ENCODE assay signal across 28 mouse cellular contexts in genomic region chr2:172395961-172396360, GRCm38 (mm10). TPM values are rescaled to one million over a fixed set of nuclear protein-coding genes. Genes with fewer than 3 reads are reported as not detected.
DNase-seq lines count a peak whose midpoint lies in the region; ATAC-seq and TF ChIP-seq lines count a peak whose summit lies in the region.
"Had no signal": no experiment of that assay in that cellular context is flagged by ENCODE, and none has a peak within 500 bp of the region (broad histone marks: within the 10 kb centered on the region; RNA-seq: fewer than 3 reads in every experiment).

No protein-coding gene starts in this region.

- no peak for TF ChIP-seq CTCF in lung, embryonic 14.5 days (IDR thresholded peaks at IDR 0.05; ENCODE audit: low read depth)
- TF ChIP-seq CTCF in E14TG2a.4 (conservative IDR thresholded peaks at IDR 0.05; ENCODE audit: low read length): no peak

- peak; percentile 37 for DNase-seq in embryo, embryonic 10.5 days (ENCODE audit: low spot score)
- no peak for DNase-seq in embryo, embryonic 11 days
- peak; percentile 38 for DNase-seq in lung, embryonic 14.5 days
- no peak for DNase-seq in lung, postnatal 14 days
- DNase-seq in midbrain, embryonic 10.5 days (ENCODE audit: low spot score): no peak
- no peak for DNase-seq in layer of hippocampus, postnatal 14 days (ENCODE audit: low spot score in 2 of 2)
- DNase-seq: adrenal gland, postnatal 10 days; cerebellum, adult 18-20 months; cerebellum, postnatal 14 days; forebrain, postnatal 0 days; gastrocnemius, postnatal 14 days; heart, adult 11 months; heart, postnatal 10 days; kidney, postnatal 4 days; liver, embryonic 13.5 days; right cerebral cortex, postnatal 25 days; spleen, adult 18-20 months; thymus, postnatal 36 days had no signal

- peaks cover 4% of the 10 kb centered on the region; the same call in 1 of the 2 replicates for H3K4me1 ChIP-seq in lung, embryonic 14.5 days (ENCODE audit: insufficient read depth)
- H3K4me1 ChIP-seq in midbrain, embryonic 10.5 days: peaks cover 19% of the 10 kb centered on the region
- no peaks in the 10 kb centered on the region; the same call in 1 of the 2 replicates for H3K4me1 ChIP-seq in midbrain, embryonic 13.5 days (replicated peaks)
- H3K4me1 ChIP-seq in E14TG2a.4 (replicated peaks; ENCODE audit: low read depth, low read length): peaks cover 84% of the 10 kb centered on the region
- H3K4me1 ChIP-seq: limb, embryonic 13.5 days; midbrain, embryonic 15.5 days had no signal

- H3K4me3 ChIP-seq in lung, embryonic 14.5 days (ENCODE audit: low read depth, low read length): no peak overlapping the region
- no peak overlapping the region for H3K4me3 ChIP-seq in midbrain, embryonic 10.5 days
- H3K4me3 ChIP-seq in midbrain, embryonic 13.5 days (replicated peaks): no peak overlapping the region
- H3K4me3 ChIP-seq in E14TG2a.4 (replicated peaks; ENCODE audit: low read length): peak overlapping the region; percentile 20; the same call in 1 of the 2 replicates
- H3K4me3 ChIP-seq: heart, embryonic 12.5 days; kidney, embryonic 15.5 days; limb, embryonic 13.5 days; liver, embryonic 13.5 days; midbrain, embryonic 15.5 days; myocyte had no signal

- H3K4me2 ChIP-seq in lung, embryonic 14.5 days: no peak overlapping the region
- H3K4me2 ChIP-seq in midbrain, embryonic 13.5 days (replicated peaks): no peak overlapping the region
- H3K4me2 ChIP-seq: heart, embryonic 12.5 days; kidney, embryonic 15.5 days; limb, embryonic 13.5 days; liver, embryonic 13.5 days; midbrain, embryonic 15.5 days had no signal

- 38% methylated on average over 9 of the region's 9 CpGs for WGBS in lung, embryonic 14.5 days
- WGBS in midbrain, embryonic 10.5 days: 48% methylated on average over 9 of the region's 9 CpGs
- WGBS in midbrain, embryonic 13.5 days: 43% methylated on average over 8 of the region's 9 CpGs

- ATAC-seq in lung, embryonic 14.5 days (ENCODE audit: insufficient read depth): peak; percentile 18; the same call in 1 of the 2 replicates
- no peak for ATAC-seq in midbrain, embryonic 13.5 days
- ATAC-seq: activated CD4-positive, CD25-positive, alpha-beta regulatory T cell, adult 4 months; forebrain, postnatal 0 days; intestine, postnatal 0 days; midbrain, embryonic 15.5 days had no signal

- no peak overlapping the region for H3K27ac ChIP-seq in lung, embryonic 14.5 days (ENCODE audit: low read depth)
- peak overlapping the region; percentile 59 for H3K27ac ChIP-seq in midbrain, embryonic 10.5 days (replicated peaks)
- no peak overlapping the region for H3K27ac ChIP-seq in midbrain, embryonic 13.5 days
- H3K27ac ChIP-seq: kidney, embryonic 15.5 days; limb, embryonic 13.5 days; liver, embryonic 13.5 days; midbrain, embryonic 15.5 days had no signal

- H3K36me3 ChIP-seq in lung, embryonic 14.5 days (ENCODE audit: insufficient read depth): no peaks in the 10 kb centered on the region
- H3K36me3 ChIP-seq in midbrain, embryonic 10.5 days: no peaks in the 10 kb centered on the region
- H3K36me3 ChIP-seq in midbrain, embryonic 13.5 days: no peaks in the 10 kb centered on the region
- no peaks in the 10 kb centered on the region for H3K36me3 ChIP-seq in E14TG2a.4 (ENCODE audit: insufficient read depth, low read length)
- H3K36me3 ChIP-seq: G1E; heart, embryonic 12.5 days; kidney, embryonic 15.5 days; limb, embryonic 13.5 days; liver, embryonic 13.5 days; midbrain, embryonic 15.5 days had no signal

- no peaks in the 10 kb centered on the region for H3K9me3 ChIP-seq in lung, embryonic 14.5 days (ENCODE audit: low read depth, low read length)
- H3K9me3 ChIP-seq in midbrain, embryonic 10.5 days (replicated peaks): no peaks in the 10 kb centered on the region
- H3K9me3 ChIP-seq in midbrain, embryonic 13.5 days: no peaks in the 10 kb centered on the region
- no peaks in the 10 kb centered on the region for H3K9me3 ChIP-seq in E14TG2a.4 (ENCODE audit: low read length)
- H3K9me3 ChIP-seq: G1E; heart, embryonic 12.5 days; kidney, embryonic 15.5 days; limb, embryonic 13.5 days; liver, embryonic 13.5 days; midbrain, embryonic 15.5 days had no signal

- no peak overlapping the region for H3K9ac ChIP-seq in lung, embryonic 14.5 days
- no peak overlapping the region for H3K9ac ChIP-seq in midbrain, embryonic 13.5 days (replicated peaks)
- H3K9ac ChIP-seq: forebrain, postnatal 0 days; heart, embryonic 12.5 days; kidney, embryonic 15.5 days; limb, embryonic 13.5 days; liver, embryonic 13.5 days; midbrain, embryonic 15.5 days had no signal

- H3K27me3 ChIP-seq in lung, embryonic 14.5 days (ENCODE audit: insufficient read depth, low read length): no peaks in the 10 kb centered on the region
- H3K27me3 ChIP-seq in midbrain, embryonic 10.5 days (ENCODE audit: low read depth, poor library complexity, severe bottlenecking): no peaks in the 10 kb centered on the region
- H3K27me3 ChIP-seq in midbrain, embryonic 13.5 days: no peaks in the 10 kb centered on the region
- H3K27me3 ChIP-seq in E14TG2a.4 (ENCODE audit: insufficient read depth, low read length): no peaks in the 10 kb centered on the region
- H3K27me3 ChIP-seq: liver, embryonic 13.5 days; midbrain, embryonic 15.5 days had no signal

RNA-seq across cellular contexts. Expression of gene Cass4, which starts 2.4 kb away (rescaled TPM):
- 2.6 and 2.7 TPM in 2 replicates for polyA plus RNA-seq in lung, embryonic 14.5 days (2014; fragmentation: Nextera tagmentation; extraction: Ambion mirVana)
- 0.21 and 0.25 TPM in 2 replicates for polyA plus RNA-seq in midbrain, embryonic 10.5 days (2016; fragmentation: Nextera tagmentation; extraction: Ambion mirVana)
- polyA plus RNA-seq in midbrain, embryonic 13.5 days (2015; fragmentation: Nextera tagmentation; extraction: Ambion mirVana): 0.10 and 0.12 TPM in 2 replicates
- total RNA-seq in layer of hippocampus, postnatal 14 days (2021): under 1 TPM; 0.51 to 0.64 TPM

RNA-seq across cellular contexts. Expression of gene Cstf1, which starts 25.5 kb away (rescaled TPM):
- 50.2 and 53.9 TPM in 2 replicates for polyA plus RNA-seq in lung, embryonic 14.5 days (2014; fragmentation: Nextera tagmentation; extraction: Ambion mirVana)
- polyA plus RNA-seq in midbrain, embryonic 10.5 days (2016; fragmentation: Nextera tagmentation; extraction: Ambion mirVana): 51.0 and 58.0 TPM in 2 replicates
- polyA plus RNA-seq in midbrain, embryonic 13.5 days (2015; fragmentation: Nextera tagmentation; extraction: Ambion mirVana): 30.5 and 31.6 TPM in 2 replicates
- total RNA-seq in layer of hippocampus, postnatal 14 days (2021): 10 to 100 TPM; 24.0 to 25.0 TPM

RNA-seq across cellular contexts. Expression of gene Aurka, which starts 25.6 kb away (rescaled TPM):
- polyA plus RNA-seq in lung, embryonic 14.5 days (2014; fragmentation: Nextera tagmentation; extraction: Ambion mirVana): 161 and 165 TPM in 2 replicates
- 196 and 221 TPM in 2 replicates for polyA plus RNA-seq in midbrain, embryonic 10.5 days (2016; fragmentation: Nextera tagmentation; extraction: Ambion mirVana)
- 42.1 and 43.3 TPM in 2 replicates for polyA plus RNA-seq in midbrain, embryonic 13.5 days (2015; fragmentation: Nextera tagmentation; extraction: Ambion mirVana)
- total RNA-seq in layer of hippocampus, postnatal 14 days (2021): 1 to 10 TPM; 2.6 to 2.9 TPM

RNA-seq across cellular contexts. Expression of gene Rtf2, which starts 44.4 kb away (rescaled TPM):
- 69.7 and 73.6 TPM in 2 replicates for polyA plus RNA-seq in lung, embryonic 14.5 days (2014; fragmentation: Nextera tagmentation; extraction: Ambion mirVana)
- polyA plus RNA-seq in midbrain, embryonic 10.5 days (2016; fragmentation: Nextera tagmentation; extraction: Ambion mirVana): 85.6 and 93.9 TPM in 2 replicates
- 94.2 and 96.8 TPM in 2 replicates for polyA plus RNA-seq in midbrain, embryonic 13.5 days (2015; fragmentation: Nextera tagmentation; extraction: Ambion mirVana)
- total RNA-seq in layer of hippocampus, postnatal 14 days (2021): 10 to 100 TPM; 63.3 to 63.6 TPM

RNA-seq across cellular contexts. Expression of gene Fam210b, which starts 50.6 kb away (rescaled TPM):
- polyA plus RNA-seq in lung, embryonic 14.5 days (2014; fragmentation: Nextera tagmentation; extraction: Ambion mirVana): 29.9 and 31.0 TPM in 2 replicates
- 24.3 and 33.1 TPM in 2 replicates for polyA plus RNA-seq in midbrain, embryonic 10.5 days (2016; fragmentation: Nextera tagmentation; extraction: Ambion mirVana)
- polyA plus RNA-seq in midbrain, embryonic 13.5 days (2015; fragmentation: Nextera tagmentation; extraction: Ambion mirVana): 24.4 and 30.2 TPM in 2 replicates
- 10 to 100 TPM; 24.9 TPM for total RNA-seq in layer of hippocampus, postnatal 14 days (2021)

Comparison
In these comparisons a context has a peak if more than half of its experiments do, and no peak if none do; other contexts are left out.
1. DNase-seq: peak in embryo, embryonic 10.5 days (single experiment) and lung, embryonic 14.5 days (single experiment); none in embryo, embryonic 11 days (single experiment), lung, postnatal 14 days (single experiment), midbrain, embryonic 10.5 days (single experiment) and layer of hippocampus, postnatal 14 days (0 of 2).